Mouse (Mus musculus) heart, postnatal 10 days (tissue): ENCODE results near the gene Cit. TPM values are rescaled to one million over a fixed set of nuclear protein-coding genes. Genes with fewer than 3 reads are reported as not detected.

Experiments
- DNase-seq, 2 experiments: peaks; one replicate each; pipeline ENCODE4 v3.0.0; 2021
- intact Hi-C: fragments of 180-260 bp; cut with DNase I; formaldehyde crosslinking; loops from one replicate; pipeline ENCODE4 v1.15.1; 2025
- total RNA-seq, 2 experiments: library from RNA; stranded (reverse); gene quantifications; 2 replicates each; pipeline ENCODE4 v1.2.3; 2021

The Cit gene
- total RNA-seq, 2 experiments from 2014 or later: 9.6 to 9.8 TPM

DNA sequence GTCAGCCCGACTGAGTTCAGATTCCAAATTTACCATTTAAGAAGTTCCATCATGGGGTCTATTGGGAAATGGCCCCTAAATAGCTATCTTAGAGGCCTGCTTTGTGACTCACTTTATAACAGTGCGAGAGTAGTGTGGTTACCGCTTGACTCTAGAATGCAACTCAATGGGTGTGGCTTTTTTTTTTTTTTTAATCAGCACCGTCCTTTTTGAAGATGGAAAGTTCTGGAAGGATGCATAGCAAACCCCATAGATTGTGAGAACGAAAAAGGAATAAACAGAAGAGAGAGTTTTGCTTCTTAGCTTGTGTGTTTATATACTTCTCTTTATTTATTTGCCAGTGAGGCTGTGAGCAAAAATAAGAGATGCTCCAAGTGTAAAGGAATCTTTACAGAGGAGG is 181.0 kb downstream of the Cit start:
- intact Hi-C loops: no loop called here
- no peak for DNase-seq

GRCm38 (mm10) chr5:116026561-116026960 is 181.5 kb downstream of the Cit start:
- intact Hi-C loops: no loop called here
- no peak for DNase-seq

- intact Hi-C loops: no loop called here
- DNase-seq: no peak
These were observed 184.0 kb downstream of the Cit start for GRCm38 (mm10) chr5:116029071-116029470.

DNA sequence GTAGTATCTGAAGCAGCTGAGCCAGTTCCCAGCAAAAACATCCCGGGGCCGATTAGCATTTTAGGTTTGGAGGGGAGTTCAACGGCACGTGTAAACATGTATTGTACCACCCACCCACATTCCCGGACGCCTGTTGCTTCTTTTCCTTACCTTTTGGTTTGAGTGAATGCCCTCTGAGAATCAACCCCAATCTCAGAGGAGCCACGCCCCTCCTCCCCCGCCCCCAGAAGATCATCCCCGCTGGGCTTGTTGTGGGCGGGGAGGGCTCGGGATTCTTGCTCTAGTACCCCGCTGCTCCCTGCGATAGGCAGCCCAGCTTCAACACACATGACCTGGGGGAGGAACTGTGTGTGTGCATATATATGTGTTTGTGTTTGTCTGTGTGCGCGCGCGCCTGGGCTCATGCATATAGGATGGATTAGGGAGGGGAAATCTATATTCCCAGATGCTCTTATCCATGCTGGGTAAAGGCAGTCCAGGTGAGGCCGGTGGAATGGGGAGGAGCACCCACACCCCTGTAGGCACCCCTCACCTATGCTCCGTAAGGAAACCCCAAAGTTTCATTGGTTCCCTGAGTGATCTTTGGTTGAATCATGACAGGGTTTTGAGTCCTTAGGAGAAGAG is 185.6 kb downstream of the Cit start:
- intact Hi-C loops: loop anchor here (2.0 to 10.0 kb wide), 3 partner anchors 92 to 444 kb away; no protein-coding TSS in a partner anchor
- no peak for DNase-seq

DNA sequence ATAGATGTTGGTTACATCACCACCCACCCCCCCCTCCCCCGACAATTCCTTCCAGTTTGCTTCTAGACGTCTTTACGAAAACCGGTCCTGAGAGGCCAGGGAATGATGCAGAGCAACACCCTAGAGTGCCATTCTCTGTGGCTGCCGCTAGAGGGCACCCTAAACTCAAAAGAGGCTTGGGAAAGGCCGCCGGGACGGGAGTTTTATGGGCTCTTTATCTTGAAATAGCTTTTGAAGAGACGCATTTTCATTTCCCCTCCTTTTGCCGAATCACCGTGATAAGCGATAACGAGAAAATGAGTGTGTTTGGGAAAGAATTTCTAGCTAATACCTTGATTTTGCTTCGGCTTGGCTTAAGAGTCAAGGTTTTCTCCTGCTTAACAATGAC is 186.1 kb downstream of the Cit start:
- peak; percentile 71 to 80 for DNase-seq
- intact Hi-C loops: loop anchor here (2.0 to 10.0 kb wide), 3 partner anchors 92 to 444 kb away; no protein-coding TSS in a partner anchor

DNA sequence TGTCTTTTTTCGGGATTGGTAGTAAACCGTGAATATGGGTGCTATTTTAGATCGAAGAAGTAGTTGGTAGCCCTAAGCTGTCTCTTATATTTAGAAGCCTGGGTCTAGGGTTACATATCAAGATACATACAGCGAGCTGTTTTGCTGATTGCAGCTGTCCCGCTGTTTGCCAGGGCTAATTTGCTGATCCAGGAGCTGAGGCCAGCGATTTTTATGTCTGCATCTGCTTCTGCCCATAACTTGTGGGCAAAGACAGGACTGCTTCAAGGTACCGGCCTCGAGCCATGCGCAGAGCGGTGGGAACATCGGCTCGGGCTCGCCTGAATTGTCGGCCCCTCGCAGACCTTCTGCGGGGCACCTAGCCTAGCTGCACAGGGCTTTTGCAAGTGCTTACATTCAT is 191.4 kb downstream of the Cit start:
- intact Hi-C loops: loop anchor here (10.0 kb wide), 1 partner anchor 438 kb away; no protein-coding TSS in a partner anchor
- DNase-seq: no peak

- intact Hi-C loops: loop anchor here (10.0 kb wide), 1 partner anchor 437 kb away; no protein-coding TSS in a partner anchor
- DNase-seq: no peak
These were observed 192.7 kb downstream of the Cit start for GRCm38 (mm10) chr5:116037731-116038130.

- intact Hi-C loops: loop anchor here (10.0 kb wide), 1 partner anchor 435 kb away; no protein-coding TSS in a partner anchor
- DNase-seq: no peak
These were observed 194.6 kb downstream of the Cit start for GRCm38 (mm10) chr5:116039706-116040105.

- intact Hi-C loops: no loop called here
- no peak for DNase-seq
These were observed 197.2 kb downstream of the Cit start for GRCm38 (mm10) chr5:116042241-116042640.

GRCm38 (mm10) chr5:116045581-116045980 is 200.5 kb downstream of the Cit start:
- intact Hi-C loops: no loop called here
- DNase-seq: no peak

DNA sequence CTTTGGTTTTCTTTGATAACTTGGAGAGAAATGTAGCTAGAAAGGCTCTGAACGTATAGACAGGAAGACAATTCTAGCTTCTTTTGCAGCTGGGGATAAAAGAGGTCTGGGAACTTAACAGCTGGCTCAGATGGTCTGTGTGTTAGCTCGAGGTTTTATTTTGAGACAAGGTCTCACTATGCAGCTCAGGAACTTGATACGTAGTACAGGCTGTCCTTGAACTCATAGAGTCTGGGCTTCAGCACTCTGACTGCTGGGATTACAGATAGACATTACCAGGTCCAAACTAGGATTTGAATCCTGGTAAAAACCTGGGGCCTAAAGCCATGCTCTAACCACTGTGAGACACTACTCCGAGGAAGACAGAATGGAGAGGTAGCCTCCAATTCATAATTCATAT is 201.2 kb downstream of the Cit start:
- DNase-seq: no peak
- intact Hi-C loops: no loop called here

DNA sequence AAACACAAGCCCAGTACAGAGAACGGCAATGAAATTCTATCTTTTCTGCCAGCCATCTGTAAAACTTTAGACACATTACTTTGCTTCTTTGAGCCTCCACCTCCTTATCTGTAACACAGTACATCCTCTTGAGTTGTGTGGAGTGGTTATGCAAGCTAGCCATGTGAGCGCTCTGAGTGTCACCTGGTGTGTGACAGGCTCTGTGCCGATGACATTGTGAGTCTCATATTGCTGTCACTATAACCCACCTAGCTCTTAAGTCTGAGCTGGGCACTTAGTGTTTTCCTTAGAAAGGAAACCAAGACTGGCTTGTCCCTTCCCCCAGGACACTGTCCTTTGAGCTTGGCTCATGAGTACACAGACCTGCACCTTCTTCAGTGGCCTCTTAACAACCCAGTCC is 203.2 kb downstream of the Cit start:
- DNase-seq: no peak
- intact Hi-C loops: no loop called here

- intact Hi-C loops: no loop called here
- DNase-seq: no peak
These were observed 204.7 kb downstream of the Cit start for GRCm38 (mm10) chr5:116049821-116050220.

- no peak for DNase-seq
- intact Hi-C loops: no loop called here
These were observed 207.1 kb downstream of the Cit start for GRCm38 (mm10) chr5:116052171-116052570.

- intact Hi-C loops: no loop called here
- DNase-seq: no peak
These were observed 207.7 kb downstream of the Cit start for GRCm38 (mm10) chr5:116052826-116053225.

Other genes with a start within 250 kb of the Cit start
- gene Rab35, start 213.4 kb upstream of the Cit start, total RNA-seq: 10 to 100 TPM; 51.0 to 52.2 TPM
- gene Bicdl1, start 113.7 kb upstream of the Cit start, total RNA-seq: 1 to 10 TPM; 7.2 to 9.7 TPM
- gene Prkab1, start 179.2 kb downstream of the Cit start, total RNA-seq: 10 to 100 TPM; 61.9 to 71.1 TPM
- gene Tmem233, start 238.0 kb downstream of the Cit start, total RNA-seq: not detected